Mouse (Mus musculus) MEL (cell line): ENCODE data around the gene Rnf145. TPM values are rescaled to one million over a fixed set of nuclear protein-coding genes. Genes with fewer than 3 reads are reported as not detected.

ENCODE experiments used
- DNase-seq: peaks from one replicate; pipeline ENCODE4 v3.0.0; 2011; ENCODE audit warnings: low read depth, low spot score
- H3K27ac ChIP-seq: 2 replicates; pipeline ENCODE4 v1.5.1; 2012; ENCODE audit warnings: low read depth, mild to moderate bottlenecking, control low read depth, low read length, moderate library complexity; ENCODE audit not compliant: control insufficient read depth
- H3K27me3 ChIP-seq, 2 experiments: fragments of 150-350 bp in 1 of 2; sonication (generic) in 1 of 2; 2 replicates each; pipeline ENCODE4 v1.6.1; 2012; ENCODE audit warnings: low read length in 2 of 2, mild to moderate bottlenecking in 2 of 2, improper control_type of control experiment in 1 of 2, moderate library complexity in 1 of 2; ENCODE audit not compliant: insufficient read depth in 2 of 2, control insufficient read depth in 1 of 2
- H3K36me3 ChIP-seq, 2 experiments: 2 replicates each; pipeline ENCODE4 v1.6.1; 2012 to 2014; ENCODE audit warnings: low read length in 2 of 2, improper control_type of control experiment in 1 of 2, inconsistent platforms in 1 of 2, mild to moderate bottlenecking in 1 of 2; ENCODE audit not compliant: insufficient read depth in 2 of 2, control insufficient read depth in 1 of 2
- H3K4me1 ChIP-seq, 2 experiments: fragments of 150-350 bp in 1 of 2; sonication (generic) in 1 of 2; 2 replicates each; pipeline ENCODE4 v1.6.1; 2012; ENCODE audit warnings: low read length in 2 of 2, improper control_type of control experiment in 1 of 2, mild to moderate bottlenecking in 1 of 2; ENCODE audit not compliant: insufficient read depth in 2 of 2, control insufficient read depth in 1 of 2
- H3K4me3 ChIP-seq, 2 experiments: fragments of 150-350 bp in 1 of 2; sonication (generic) in 1 of 2; 2 replicates each; pipeline ENCODE4 v1.5.1; 2012; ENCODE audit warnings: low read depth in 2 of 2, low read length in 2 of 2, mild to moderate bottlenecking in 2 of 2, moderate library complexity in 2 of 2, control low read depth in 1 of 2, improper control_type of control experiment in 1 of 2; ENCODE audit not compliant: control insufficient read depth in 1 of 2, insufficient read depth in 1 of 2
- H3K79me2 ChIP-seq: 2 replicates; pipeline ENCODE4 v1.6.1; 2012; ENCODE audit warnings: mild to moderate bottlenecking, low read length, moderate library complexity; ENCODE audit not compliant: control insufficient read depth, poor library complexity, insufficient read depth
- H3K9ac ChIP-seq: 2 replicates; pipeline ENCODE4 v1.6.1; 2012; ENCODE audit warnings: low read depth, mild to moderate bottlenecking, control low read depth, low read length, moderate library complexity; ENCODE audit not compliant: control insufficient read depth, poor library complexity, severe bottlenecking
- H3K9me3 ChIP-seq: fragments of 150-350 bp; sonication (generic); replicated peaks from 2 replicates; pipeline ENCODE4 v1.6.1; 2012; ENCODE audit warnings: mild to moderate bottlenecking, low read length, improper control_type of control experiment, moderate library complexity; ENCODE audit not compliant: insufficient read depth
- BHLHE40 ChIP-seq: IDR thresholded peaks from 2 replicates; pipeline ENCODE4 v1.6.1; 2012; ENCODE audit warnings: low read depth, mild to moderate bottlenecking, inconsistent platforms, low read length, improper control_type of control experiment, borderline replicate concordance
- CTCF ChIP-seq, 3 experiments: IDR thresholded peaks in 2 of 3; conservative IDR thresholded peaks in 1 of 3; 2 replicates each; pipeline ENCODE4 v1.5.1; 2011 to 2012; ENCODE audit warnings: low read length in 3 of 3, low read depth in 2 of 3, mild to moderate bottlenecking in 2 of 3, improper control_type of control experiment in 1 of 3, inconsistent platforms in 1 of 3, mixed read lengths in 1 of 3, moderate library complexity in 1 of 3; ENCODE audit not compliant: control insufficient read depth in 1 of 3, insufficient read depth in 1 of 3, poor library complexity in 1 of 3, severe bottlenecking in 1 of 3
- E2F4 ChIP-seq: IDR thresholded peaks from 2 replicates; pipeline ENCODE4 v1.6.1; 2011; ENCODE audit warnings: low read depth, low read length, improper control_type of control experiment, borderline replicate concordance
- ELF1 ChIP-seq: IDR thresholded peaks from 2 replicates; pipeline ENCODE4 v1.6.1; 2014; ENCODE audit warnings: low read depth, mild to moderate bottlenecking, inconsistent platforms, low read length, improper control_type of control experiment, moderate library complexity
- ETS1 ChIP-seq: IDR thresholded peaks from 2 replicates; pipeline ENCODE4 v1.6.1; 2012; ENCODE audit warnings: low read depth, mild to moderate bottlenecking, inconsistent platforms, low read length, improper control_type of control experiment, moderate library complexity
- GABPA ChIP-seq: IDR thresholded peaks from 2 replicates; pipeline ENCODE4 v1.6.1; 2012; ENCODE audit warnings: low read depth, mild to moderate bottlenecking, inconsistent platforms, low read length, improper control_type of control experiment, moderate library complexity
- GATA1 ChIP-seq: IDR thresholded peaks from 2 replicates; pipeline ENCODE4 v1.6.1; 2011; ENCODE audit warnings: low read depth, low read length, improper control_type of control experiment
- HCFC1 ChIP-seq: IDR thresholded peaks from 2 replicates; pipeline ENCODE4 v1.6.1; 2012; ENCODE audit warnings: low read depth, mild to moderate bottlenecking, inconsistent platforms, low read length, improper control_type of control experiment, moderate library complexity
- JUND ChIP-seq: IDR thresholded peaks from 2 replicates; pipeline ENCODE4 v1.6.1; 2011; ENCODE audit warnings: low read depth, mild to moderate bottlenecking, improper control_type of control experiment, low read length
- KAT2A ChIP-seq: conservative IDR thresholded peaks from 2 replicates; pipeline ENCODE4 v1.6.1; 2012; ENCODE audit warnings: low read depth, low read length, improper control_type of control experiment, inconsistent platforms
- MAFK ChIP-seq: IDR thresholded peaks from 2 replicates; pipeline ENCODE4 v1.6.1; 2011; ENCODE audit warnings: low read depth, mild to moderate bottlenecking, low read length, improper control_type of control experiment, borderline replicate concordance
- MAX ChIP-seq: IDR thresholded peaks from 2 replicates; pipeline ENCODE4 v1.6.1; 2011; ENCODE audit warnings: low read length, improper control_type of control experiment
- MAZ ChIP-seq: IDR thresholded peaks from 2 replicates; pipeline ENCODE4 v1.6.1; 2012; ENCODE audit warnings: low read depth, mild to moderate bottlenecking, inconsistent platforms, low read length, improper control_type of control experiment
- NELFE ChIP-seq: IDR thresholded peaks from 2 replicates; pipeline ENCODE4 v1.6.1; 2011; ENCODE audit warnings: low read depth, low read length, improper control_type of control experiment
- POLR2A ChIP-seq, 2 experiments: IDR thresholded peaks; 2 replicates each; pipeline ENCODE4 v1.6.1; 2011 to 2012; ENCODE audit warnings: low read length in 2 of 2, mild to moderate bottlenecking in 2 of 2, control low read depth in 1 of 2, improper control_type of control experiment in 1 of 2, low read depth in 1 of 2, moderate library complexity in 1 of 2; ENCODE audit not compliant: control insufficient read depth in 1 of 2, insufficient read depth in 1 of 2, poor library complexity in 1 of 2
- SIN3A ChIP-seq: IDR thresholded peaks from 2 replicates; pipeline ENCODE4 v1.6.1; 2012; ENCODE audit warnings: low read length, improper control_type of control experiment, inconsistent platforms
- SMC3 ChIP-seq: IDR thresholded peaks from 2 replicates; pipeline ENCODE4 v1.6.1; 2011; ENCODE audit warnings: low read depth, low read length, improper control_type of control experiment
- TAL1 ChIP-seq: IDR thresholded peaks from 2 replicates; pipeline ENCODE4 v1.6.1; 2012; ENCODE audit warnings: mild to moderate bottlenecking, inconsistent platforms, low read length, moderate library complexity, mixed read lengths
- TBP ChIP-seq: IDR thresholded peaks from 2 replicates; pipeline ENCODE4 v1.8.0; 2011; ENCODE audit warnings: low read depth, low read length, improper control_type of control experiment
- UBTF ChIP-seq: IDR thresholded peaks from 2 replicates; pipeline ENCODE4 v1.6.1; 2012; ENCODE audit warnings: low read depth, mild to moderate bottlenecking, inconsistent platforms, low read length, improper control_type of control experiment, moderate library complexity, borderline replicate concordance; ENCODE audit not compliant: insufficient read depth
- USF1 ChIP-seq: IDR thresholded peaks from 2 replicates; pipeline ENCODE4 v1.6.1; 2014; ENCODE audit warnings: low read depth, mild to moderate bottlenecking, inconsistent platforms, low read length, improper control_type of control experiment, moderate library complexity
- USF2 ChIP-seq, 2 experiments: IDR thresholded peaks; 2 replicates each; pipeline ENCODE4 v1.6.1; 2011 to 2012; ENCODE audit warnings: improper control_type of control experiment in 2 of 2, low read length in 2 of 2, borderline replicate concordance in 1 of 2, inconsistent platforms in 1 of 2, low read depth in 1 of 2, mild to moderate bottlenecking in 1 of 2; ENCODE audit not compliant: insufficient read depth in 1 of 2
- ZMIZ1 ChIP-seq: IDR thresholded peaks from 2 replicates; pipeline ENCODE4 v1.6.1; 2012; ENCODE audit warnings: low read depth, mild to moderate bottlenecking, inconsistent platforms, low read length, improper control_type of control experiment, moderate library complexity
- ZNF384 ChIP-seq: IDR thresholded peaks from 2 replicates; pipeline ENCODE4 v1.6.1; 2012; ENCODE audit warnings: low read depth, mild to moderate bottlenecking, inconsistent platforms, low read length, improper control_type of control experiment
- polyA plus RNA-seq, 2 experiments: library from polyadenylated mRNA; stranded (reverse) in 1 of 2; unstranded in 1 of 2; fragments of >175 nt in 1 of 2; fragments of >200 nt in 1 of 2; gene quantifications; 2 replicates each; pipeline versions ENCODE4 v1.2.1 to v1.2.4; 2012; ENCODE audit warnings: low replicate concordance in 2 of 2, low read depth in 1 of 2; ENCODE audit not compliant: insufficient read length in 2 of 2, insufficient read depth in 1 of 2, missing spikeins in 1 of 2
- total RNA-seq: library from RNA; depleted of rRNA; stranded (reverse); fragments of 300-350 nt; gene quantifications from 2 replicates; pipeline ENCODE4 v1.2.3, GENCODE M21; 2012

Rnf145 gene
- total and polyA plus RNA-seq, 3 experiments = 73.5 to 94.1 TPM; not detected in 1

- TF ChIP-seq NELFE (no peak), KAT2A (no peak), ETS1 (no peak), GATA1 (no peak), BHLHE40 (no peak), UBTF (no peak), SIN3A (no peak), ELF1 (no peak)
- Histone ChIP-seq H3K36me3 (peaks cover 0 to 46% of the 10 kb centered on the region in 2 experiments; a peak in 2 of 4 replicates), H3K4me1 (peaks cover 29 to 33% of the 10 kb centered on the region in 2 experiments), H3K79me2 (peaks cover 14% of the 10 kb centered on the region), H3K9ac (no peak overlapping the region), H3K9me3 (no peaks in the 10 kb centered on the region), H3K27ac (no peak overlapping the region), H3K4me3 (no peak overlapping the region), H3K27me3 (no peaks in the 10 kb centered on the region)
- no peak for DNase-seq
These were observed 4.1 kb upstream of the Rnf145 start for GRCm38 (mm10) chr11:44514666-44515065.

- Histone ChIP-seq H3K27ac (no peak overlapping the region), H3K79me2 (peaks cover 28% of the 10 kb centered on the region), H3K9me3 (no peaks in the 10 kb centered on the region), H3K9ac (no peak overlapping the region), H3K4me1 (peaks cover 17 to 21% of the 10 kb centered on the region in 2 experiments), H3K4me3 (no peak overlapping the region), H3K36me3 (peaks cover 0 to 33% of the 10 kb centered on the region in 2 experiments; a peak in 2 of 4 replicates), H3K27me3 (no peaks in the 10 kb centered on the region)
- TF ChIP-seq E2F4 = no peak
- no peak for TF ChIP-seq SMC3
- no peak for TF ChIP-seq GABPA
- TF ChIP-seq NELFE = no peak
- no peak for TF ChIP-seq TAL1
- no peak for TF ChIP-seq POLR2A (IDR thresholded peaks at IDR 0.05; ENCODE audit: control insufficient read depth in 1 of 2, insufficient read depth in 1 of 2, low read depth in 1 of 2, low read length in 2 of 2, poor library complexity in 1 of 2)
- TF ChIP-seq ZNF384 = peak; percentile 71
- no peak for DNase-seq
These were observed 2.4 kb upstream of the Rnf145 start for GRCm38 (mm10) chr11:44516362-44516761.

- Histone ChIP-seq H3K36me3 (peaks cover 0 to 35% of the 10 kb centered on the region in 2 experiments; a peak in 3 of 4 replicates), H3K79me2 (peaks cover 38% of the 10 kb centered on the region), H3K9me3 (no peaks in the 10 kb centered on the region), H3K27ac (peak overlapping the region; percentile 66), H3K9ac (peak overlapping the region; percentile 81), H3K4me1 (peaks cover 15 to 25% of the 10 kb centered on the region in 2 experiments), H3K4me3 (peak overlapping the region; percentile 16 to 72), H3K27me3 (no peaks in the 10 kb centered on the region)
- peak; percentile 80 for DNase-seq
- no peak for TF ChIP-seq KAT2A
- no peak; the same call in 1 of the 2 replicates for TF ChIP-seq TBP
- no peak for TF ChIP-seq ZNF384
- TF ChIP-seq MAZ = no peak
- TF ChIP-seq MAFK = no peak
- TF ChIP-seq TAL1 = no peak
- no peak for TF ChIP-seq UBTF
- TF ChIP-seq MAX = 0 out of 2 replicates have a peak, but pooled peaks have one; percentile 57
- TF ChIP-seq GABPA = no peak
- TF ChIP-seq CTCF (IDR thresholded peaks at IDR 0.05 in 2 of 3, conservative IDR thresholded peaks at IDR 0.05 in 1 of 3; ENCODE audit: control insufficient read depth in 1 of 3, insufficient read depth in 1 of 3, low read depth in 2 of 3, low read length in 3 of 3, poor library complexity in 1 of 3, severe bottlenecking in 1 of 3) = peak; percentile 38 to 57 (median 43)
- TF ChIP-seq USF2 (IDR thresholded peaks at IDR 0.05; ENCODE audit: borderline replicate concordance in 1 of 2, insufficient read depth in 1 of 2, low read depth in 1 of 2, low read length in 2 of 2) = no peak
- no peak for TF ChIP-seq GATA1
- TF ChIP-seq ZMIZ1 = no peak
- no peak for TF ChIP-seq JUND
- TF ChIP-seq HCFC1 = no peak
- TF ChIP-seq USF1 = no peak
These were observed 1.0 kb upstream of the Rnf145 start for GRCm38 (mm10) chr11:44517561-44518280.
